Mouse (Mus musculus) forebrain, embryonic 10.5 days (tissue): ENCODE measurements at regions not wholly inside any gene's neighbourhood (a gene's known extent, or its start where the extent isn't known, plus 50 kb on each side); places are given as distances from the start of the nearest gene placed in this dataset.

ENCODE experiments used
- DNase-seq: peaks from one replicate; pipeline ENCODE4 v3.0.0-alpha.2; 2017; ENCODE audit warnings: low spot score; ENCODE audit errors: extremely low spot score
- H3K27ac ChIP-seq: fragments of 300-500 bp; sonication (generic); 2 replicates; pipeline ENCODE4 v1.5.1; 2016; ENCODE audit warnings: mild to moderate bottlenecking
- H3K27me3 ChIP-seq: fragments of 300-500 bp; sonication (generic); 2 replicates; pipeline ENCODE4 v1.6.1; 2016; ENCODE audit warnings: mild to moderate bottlenecking; ENCODE audit not compliant: poor library complexity, severe bottlenecking
- H3K36me3 ChIP-seq: fragments of 300-500 bp; sonication (generic); replicated peaks from 2 replicates; pipeline ENCODE4 v1.6.1; 2016; ENCODE audit warnings: mild to moderate bottlenecking, moderate library complexity
- H3K4me1 ChIP-seq: fragments of 300-500 bp; sonication (generic); 2 replicates; pipeline ENCODE4 v1.6.1; 2016
- H3K4me3 ChIP-seq: fragments of 300-500 bp; sonication (generic); 2 replicates; pipeline ENCODE4 v1.5.1; 2016; ENCODE audit warnings: mild to moderate bottlenecking, moderate library complexity
- H3K9me3 ChIP-seq: fragments of 300-500 bp; sonication (generic); 2 replicates; pipeline ENCODE4 v1.6.1; 2016; ENCODE audit warnings: mild to moderate bottlenecking, moderate library complexity
- WGBS: fragments of 180-500 bp; shearing (Covaris S2); methylation state at CpG from one replicate; pipeline ENCODE4 v1.1.7; 2016; 5-methylcytosine and 5-hydroxymethylcytosine counted together

DNA sequence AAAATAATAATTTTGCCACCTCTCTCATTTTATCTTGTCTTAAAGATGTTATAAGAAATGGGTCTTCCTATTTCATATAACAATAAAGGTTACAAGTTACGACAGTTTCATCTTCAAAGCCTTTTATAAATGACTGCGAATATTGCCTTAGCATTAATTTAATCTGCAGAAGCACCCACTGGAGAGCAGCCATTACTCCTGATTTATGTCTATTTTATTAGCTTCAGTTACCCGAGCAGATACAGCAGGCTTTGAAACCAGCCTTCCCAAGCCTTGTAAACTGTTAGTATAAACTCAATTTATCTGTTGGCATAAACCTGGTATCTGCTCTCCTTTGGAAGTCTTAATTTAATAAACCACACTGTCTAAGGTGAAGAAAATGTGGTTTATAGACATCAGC lies 2851.6 kb upstream of the Gm6569 start:
- H3K27ac ChIP-seq = no peak overlapping the region
- DNase-seq = no peak
- 93% methylated on average over 3 of the region's 3 CpGs for WGBS

DNA sequence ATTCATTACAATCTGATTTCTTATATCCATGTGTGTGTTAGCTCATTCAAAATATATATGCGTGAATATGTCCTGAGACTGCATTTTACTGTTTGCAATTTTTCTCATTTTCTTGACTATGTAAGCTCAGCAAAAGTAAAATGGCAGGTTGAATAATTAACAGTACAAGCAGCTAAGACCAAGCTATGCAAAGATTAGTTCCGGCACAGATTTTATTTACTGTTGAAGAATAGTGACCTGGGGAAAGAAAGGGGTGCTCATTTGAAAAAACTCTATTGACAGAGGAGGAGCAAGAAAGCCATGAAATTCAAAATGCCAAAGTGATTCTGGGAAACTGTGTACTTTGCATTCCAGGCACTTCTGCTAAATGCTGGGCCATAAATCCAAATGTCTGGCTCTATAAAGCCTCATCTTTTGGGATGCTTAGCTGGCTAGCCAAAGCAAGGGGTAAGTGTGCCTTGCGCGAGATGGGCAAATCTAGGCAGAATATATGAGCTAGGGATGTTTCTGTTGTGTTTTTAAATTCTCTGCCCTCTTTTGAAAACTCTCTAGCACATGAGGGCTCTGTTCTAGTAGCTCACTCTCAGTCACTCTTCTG lies 2846.3 kb upstream of the Gm6569 start:
- WGBS = 93% methylated on average over 4 of the region's 4 CpGs
- Histone ChIP-seq H3K36me3 (no peaks in the 10 kb centered on the region), H3K9me3 (no peaks in the 10 kb centered on the region), H3K27me3 (no peaks in the 10 kb centered on the region), H3K4me1 (no peaks in the 10 kb centered on the region), H3K27ac (no peak overlapping the region), H3K4me3 (no peak overlapping the region)
- DNase-seq = no peak

More for the DNA sequence above, 2851.6 kb upstream of the Gm6569 start:
- Histone ChIP-seq H3K4me3 (no peak overlapping the region), H3K9me3 (no peaks in the 10 kb centered on the region), H3K27me3 (no peaks in the 10 kb centered on the region), H3K36me3 (no peaks in the 10 kb centered on the region), H3K4me1 (no peaks in the 10 kb centered on the region)

DNA sequence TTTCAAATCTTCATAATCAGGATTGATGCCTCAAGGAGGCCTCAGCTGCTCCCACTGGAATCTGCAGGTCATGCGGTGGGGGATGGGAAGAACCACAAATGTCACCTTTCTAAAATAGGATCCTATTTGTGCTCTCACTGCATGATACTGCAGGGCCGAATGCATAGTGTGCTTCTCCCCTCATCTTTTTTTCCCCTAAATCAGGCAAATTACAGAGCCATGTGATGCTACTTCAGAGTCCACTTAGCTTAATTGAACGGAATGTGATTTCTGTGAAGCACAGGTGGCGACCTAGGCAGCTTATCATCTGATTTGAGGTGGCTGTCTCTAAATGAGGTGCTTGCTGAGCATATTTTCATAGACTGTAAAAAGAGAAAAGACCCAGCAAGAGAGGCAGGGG lies 2841.0 kb upstream of the Gm6569 start:
- Histone ChIP-seq H3K27me3 (no peaks in the 10 kb centered on the region), H3K27ac (no peak overlapping the region), H3K36me3 (no peaks in the 10 kb centered on the region), H3K4me1 (peaks cover 8% of the 10 kb centered on the region; the same call in 1 of the 2 replicates), H3K9me3 (no peaks in the 10 kb centered on the region), H3K4me3 (no peak overlapping the region)
- DNase-seq = no peak
- 86% methylated on average over 4 of the region's 4 CpGs for WGBS

DNA sequence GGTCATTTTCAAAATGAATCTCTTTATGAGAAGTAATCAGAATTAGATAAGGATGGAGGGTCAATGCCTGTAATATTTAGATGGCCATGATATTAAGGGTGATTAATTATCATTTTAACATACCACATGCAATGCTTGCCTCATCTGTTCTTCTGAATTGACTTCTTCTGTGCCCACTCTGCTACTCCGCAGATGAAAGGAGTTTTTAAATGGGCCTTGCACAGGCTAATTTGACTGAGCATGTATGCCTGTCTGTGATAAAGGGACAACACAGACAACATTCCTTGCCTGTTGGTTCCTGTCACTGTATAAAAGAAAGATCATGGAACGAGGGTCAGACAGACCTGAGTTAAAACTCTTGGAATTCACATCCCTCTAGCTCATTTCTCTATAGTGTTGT lies 2824.0 kb upstream of the Gm6569 start:
- Histone ChIP-seq H3K36me3 (no peaks in the 10 kb centered on the region), H3K9me3 (no peaks in the 10 kb centered on the region), H3K4me1 (peaks cover 11% of the 10 kb centered on the region; the same call in 1 of the 2 replicates), H3K27ac (peak overlapping the region; percentile 40; the same call in 1 of the 2 replicates), H3K27me3 (no peaks in the 10 kb centered on the region), H3K4me3 (no peak overlapping the region)
- 72% methylated on average over 2 of the region's 2 CpGs for WGBS
- no peak for DNase-seq

DNA sequence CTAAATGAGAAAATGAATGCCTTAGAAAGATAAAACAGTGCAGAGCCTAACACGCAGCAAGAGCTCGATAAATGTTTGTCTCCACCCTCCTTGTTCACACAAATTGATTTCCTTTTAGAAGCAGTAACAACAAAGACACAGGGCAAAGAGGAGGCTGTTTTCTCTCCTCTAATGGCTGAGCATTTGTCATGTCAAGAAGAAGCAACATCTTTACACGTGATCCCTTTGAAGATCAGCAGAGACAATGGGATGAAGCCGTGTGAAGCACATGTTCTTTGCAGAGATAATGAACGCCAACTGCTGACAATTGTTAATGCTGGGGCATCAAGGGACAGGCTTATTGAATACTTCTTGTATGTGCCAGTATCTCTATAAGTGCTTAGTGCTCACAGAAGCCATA lies 2823.6 kb upstream of the Gm6569 start:
- Histone ChIP-seq H3K27ac (peak overlapping the region; percentile 40; the same call in 1 of the 2 replicates), H3K4me3 (no peak overlapping the region), H3K4me1 (peaks cover 11% of the 10 kb centered on the region; the same call in 1 of the 2 replicates), H3K36me3 (no peaks in the 10 kb centered on the region), H3K9me3 (no peaks in the 10 kb centered on the region), H3K27me3 (no peaks in the 10 kb centered on the region)
- no peak for DNase-seq
- 72% methylated on average over 5 of the region's 5 CpGs for WGBS

DNA sequence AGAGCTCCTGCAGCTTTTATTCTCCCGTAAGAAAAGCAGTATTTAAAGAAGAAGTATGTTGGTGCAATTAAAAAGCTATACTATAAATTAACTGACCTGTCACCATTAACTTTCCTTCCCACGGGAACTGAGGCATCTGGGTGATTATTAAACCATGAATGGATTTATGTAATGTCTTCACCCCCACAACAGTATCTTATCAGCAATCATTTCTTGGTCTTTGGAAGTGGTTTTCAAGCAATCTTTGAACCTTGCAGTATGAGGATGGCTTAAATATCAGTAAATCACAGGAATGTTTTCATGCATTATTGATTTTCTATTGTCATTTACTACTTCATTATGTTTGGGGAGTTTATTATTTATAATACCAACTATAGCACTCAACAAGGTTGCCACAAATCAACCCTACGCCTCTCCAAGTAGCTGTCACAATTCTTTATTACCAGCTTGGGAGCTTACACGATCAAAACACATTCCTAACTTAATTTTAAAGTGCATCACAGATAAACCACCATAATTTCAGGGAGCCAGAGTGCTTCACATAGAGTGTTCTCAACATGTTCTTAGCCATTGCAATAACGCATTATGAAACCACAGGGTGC lies 2780.0 kb upstream of the Gm6569 start:
- no peaks in the 10 kb centered on the region for H3K27me3 ChIP-seq
- no peaks in the 10 kb centered on the region for H3K36me3 ChIP-seq
- no peak for DNase-seq
- 89% methylated on average over 5 of the region's 5 CpGs for WGBS
- no peak overlapping the region for H3K27ac ChIP-seq
- H3K9me3 ChIP-seq = no peaks in the 10 kb centered on the region
- H3K4me3 ChIP-seq = no peak overlapping the region
- H3K4me1 ChIP-seq = no peaks in the 10 kb centered on the region

DNA sequence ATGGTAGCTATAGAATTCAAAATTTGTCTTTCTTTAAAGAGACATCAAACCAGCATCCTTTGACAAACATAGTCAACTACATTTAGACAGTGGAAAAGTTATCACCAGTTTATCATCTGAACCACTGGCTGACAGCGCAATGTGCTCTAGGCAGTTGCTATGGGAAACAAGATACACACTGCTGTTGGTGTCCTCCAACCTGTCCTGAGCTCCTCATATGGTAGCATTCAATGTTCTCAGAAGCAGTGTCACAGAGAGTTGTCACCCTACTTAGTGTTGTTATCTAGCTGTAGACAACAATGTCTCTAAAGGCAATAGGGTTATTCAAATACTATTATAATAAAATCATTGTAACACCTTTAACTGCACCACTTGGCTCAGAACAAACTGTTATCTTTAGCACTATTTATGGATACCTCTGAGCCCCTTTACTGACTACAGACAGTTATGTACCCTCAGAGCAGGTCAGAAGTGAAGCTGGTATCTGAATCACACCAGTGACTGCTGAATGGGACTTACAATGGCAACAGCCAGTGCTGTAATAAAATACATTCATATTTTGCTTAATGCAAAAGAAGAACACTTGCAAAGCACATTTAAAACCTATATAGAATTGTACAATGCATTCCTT lies 2747.9 kb upstream of the Gm6569 start:
- Histone ChIP-seq H3K27ac (no peak overlapping the region), H3K4me1 (no peaks in the 10 kb centered on the region), H3K4me3 (no peak overlapping the region), H3K9me3 (no peaks in the 10 kb centered on the region), H3K36me3 (no peaks in the 10 kb centered on the region), H3K27me3 (no peaks in the 10 kb centered on the region)
- WGBS = 98% methylated on average over 1 of the region's 1 CpGs
- DNase-seq = no peak

DNA sequence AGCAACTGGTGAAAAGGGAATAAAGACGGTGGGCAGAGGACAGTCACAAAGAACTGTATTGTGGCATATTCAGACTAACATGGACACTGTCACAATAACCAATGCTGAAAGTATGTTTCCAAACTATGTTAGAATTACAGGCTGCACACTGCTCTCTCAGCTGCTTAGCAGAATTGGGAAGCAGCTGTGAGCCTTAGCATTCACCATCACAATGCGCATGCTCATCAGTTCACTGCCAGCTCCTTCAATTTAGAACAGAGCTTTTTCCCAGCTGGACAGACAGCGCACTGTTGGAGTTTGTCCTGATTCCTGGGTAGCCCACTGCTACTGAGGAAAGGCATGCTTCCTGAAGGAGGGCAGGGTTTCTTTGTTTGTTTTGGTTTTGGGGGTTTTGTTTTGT lies 2735.2 kb upstream of the Gm6569 start:
- no peak for DNase-seq
- 69% methylated on average over 3 of the region's 3 CpGs for WGBS

DNA sequence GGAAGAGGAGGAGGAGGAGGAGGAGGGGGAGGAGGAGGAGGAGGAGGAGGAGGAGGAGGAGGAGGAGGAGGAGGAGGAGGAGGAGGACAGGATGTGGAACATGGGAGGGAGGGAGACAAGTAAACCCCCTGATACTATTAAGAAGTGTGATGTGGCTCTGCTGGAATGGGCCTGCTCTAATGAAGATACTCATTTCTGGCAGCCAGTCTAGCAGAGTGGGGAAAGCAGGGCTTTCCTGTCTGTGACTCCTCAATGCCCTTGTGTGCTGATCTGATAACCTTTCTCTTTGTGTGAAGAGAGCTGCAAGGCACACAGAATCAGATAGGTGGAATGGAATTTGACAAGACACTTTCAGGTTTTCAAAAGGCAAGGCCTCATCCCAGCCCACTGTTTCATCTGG lies 2704.6 kb upstream of the Gm6569 start:
- no peaks in the 10 kb centered on the region for H3K4me1 ChIP-seq

More for the DNA sequence above, 2735.2 kb upstream of the Gm6569 start:
- Histone ChIP-seq H3K4me1 (peaks cover 6% of the 10 kb centered on the region; the same call in 1 of the 2 replicates), H3K27me3 (no peaks in the 10 kb centered on the region), H3K36me3 (no peaks in the 10 kb centered on the region), H3K4me3 (no peak overlapping the region), H3K27ac (no peak overlapping the region), H3K9me3 (no peaks in the 10 kb centered on the region)

DNA sequence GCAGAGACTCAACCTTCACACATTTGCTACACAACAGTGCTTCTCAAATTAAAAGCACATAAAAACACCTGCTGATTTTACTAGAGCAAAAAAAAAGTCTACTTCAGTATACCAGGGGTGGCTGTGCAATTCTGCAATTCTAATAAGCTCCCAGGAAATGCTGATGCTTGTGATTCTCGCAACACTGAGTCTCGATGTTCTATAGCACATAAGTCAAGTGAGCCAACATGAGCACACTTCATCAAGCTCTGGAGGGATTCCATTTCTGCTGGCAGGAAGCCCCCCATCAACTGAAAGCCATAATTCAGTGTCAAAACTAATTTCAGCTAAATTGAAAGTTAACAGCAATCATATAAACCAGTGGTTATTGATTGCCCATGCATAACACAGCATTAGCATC lies 2676.7 kb upstream of the Gm6569 start:
- no peak overlapping the region for H3K4me3 ChIP-seq
- WGBS = 89% methylated on average over 2 of the region's 2 CpGs

More for the DNA sequence above, 2704.6 kb upstream of the Gm6569 start:
- no peak overlapping the region for H3K27ac ChIP-seq
- no peaks in the 10 kb centered on the region for H3K9me3 ChIP-seq
- H3K4me3 ChIP-seq = no peak overlapping the region
- no peaks in the 10 kb centered on the region for H3K36me3 ChIP-seq
- DNase-seq = no peak
- no peaks in the 10 kb centered on the region for H3K27me3 ChIP-seq

DNA sequence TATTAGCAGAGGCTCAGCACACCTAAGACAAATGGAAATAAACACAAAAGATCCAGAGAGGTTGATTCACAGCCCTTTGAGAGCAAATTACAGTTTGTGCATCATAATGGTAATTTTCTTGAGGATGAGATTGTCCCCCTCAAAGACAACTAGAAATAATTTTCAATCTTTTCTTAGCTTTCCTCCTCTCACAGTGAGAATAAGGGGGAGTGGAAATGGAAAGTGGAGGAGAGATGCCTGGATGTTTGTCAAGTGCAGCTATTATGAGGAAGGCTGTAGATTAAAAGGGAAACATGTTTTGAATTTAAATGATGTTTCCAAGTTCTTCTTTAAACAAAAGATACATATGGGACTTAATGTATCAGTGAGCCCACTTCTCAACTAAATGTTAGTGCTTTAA lies 2672.3 kb upstream of the Gm6569 start:
- DNase-seq = no peak
- Histone ChIP-seq H3K27ac (no peak overlapping the region), H3K9me3 (no peaks in the 10 kb centered on the region), H3K4me3 (no peak overlapping the region), H3K27me3 (no peaks in the 10 kb centered on the region), H3K4me1 (no peaks in the 10 kb centered on the region), H3K36me3 (no peaks in the 10 kb centered on the region)

More for the DNA sequence above, 2676.7 kb upstream of the Gm6569 start:
- no peaks in the 10 kb centered on the region for H3K4me1 ChIP-seq
- DNase-seq = no peak
- H3K27ac ChIP-seq = no peak overlapping the region
- H3K36me3 ChIP-seq = no peaks in the 10 kb centered on the region
- H3K27me3 ChIP-seq = no peaks in the 10 kb centered on the region
- H3K9me3 ChIP-seq = no peaks in the 10 kb centered on the region

DNA sequence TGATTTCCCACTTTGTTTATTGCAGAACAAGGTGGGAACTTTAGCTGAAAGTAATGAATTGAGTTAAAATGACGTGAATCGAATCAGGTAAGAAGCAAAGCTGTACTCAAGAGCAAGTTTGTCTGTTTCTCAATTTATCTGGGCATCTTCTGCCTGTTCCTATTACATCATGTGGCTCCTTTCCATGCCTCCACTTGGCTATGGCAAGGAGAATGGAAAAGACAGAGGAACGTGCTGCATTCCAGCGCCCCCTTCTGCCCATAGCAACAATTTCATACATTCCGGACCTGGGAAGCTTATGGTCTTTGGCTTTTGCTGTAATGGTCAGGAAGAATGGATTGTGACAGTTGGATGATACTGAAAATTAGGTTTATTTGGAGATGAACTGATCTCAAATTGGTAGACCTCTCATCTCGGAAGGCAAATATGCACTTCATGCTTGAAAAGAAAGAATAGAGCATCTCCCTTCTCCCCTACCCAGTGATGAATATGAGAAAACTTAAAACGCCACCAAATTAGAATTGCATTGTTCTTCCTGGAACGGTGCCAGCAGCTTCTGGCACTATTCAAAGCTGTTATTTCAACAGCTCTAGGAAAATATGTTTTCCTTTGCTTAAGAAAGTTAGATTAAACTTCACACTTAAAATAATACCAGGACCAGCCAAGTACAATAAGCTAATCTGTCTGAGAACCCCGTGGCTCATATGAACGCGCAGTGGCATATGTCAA lies 2639.2 kb upstream of the Gm6569 start:
- WGBS = 66% methylated on average over 11 of the region's 11 CpGs
- H3K27me3 ChIP-seq = no peaks in the 10 kb centered on the region
- H3K27ac ChIP-seq = no peak overlapping the region
- peak; percentile 26 for DNase-seq
- no peaks in the 10 kb centered on the region for H3K36me3 ChIP-seq
- no peaks in the 10 kb centered on the region for H3K4me1 ChIP-seq
- H3K4me3 ChIP-seq = no peak overlapping the region
- no peaks in the 10 kb centered on the region for H3K9me3 ChIP-seq
